Mouse (Mus musculus) kidney, embryonic 14.5 days (tissue): Measurements from ENCODE around the gene Kif13a. TPM values are rescaled to one million over a fixed set of nuclear protein-coding genes. Genes with fewer than 3 reads are reported as not detected.

Experiments
- ATAC-seq: fragments of 200-750 bp; cut with Nextera tagmentation; 2 replicates; pipeline ENCODE4 v1.8.0; 2017; ENCODE audit warnings: moderate number of reproducible peaks, mild to moderate bottlenecking, moderate TSS enrichment, moderate library complexity; ENCODE audit not compliant: low FRiP score, low TSS enrichment
- H3K27ac ChIP-seq: fragments of 300-500 bp; sonication (generic); 2 replicates; pipeline ENCODE4 v1.5.1; 2014; ENCODE audit warnings: low read depth, mild to moderate bottlenecking, low read length, moderate library complexity, mixed read lengths
- H3K27me3 ChIP-seq: fragments of 300-500 bp; sonication (generic); 2 replicates; pipeline ENCODE4 v1.6.1; 2014; ENCODE audit warnings: mild to moderate bottlenecking, low read length; ENCODE audit not compliant: control insufficient read depth, insufficient read depth
- H3K36me3 ChIP-seq: fragments of 300-500 bp; sonication (generic); 2 replicates; pipeline ENCODE4 v1.6.1; 2014; ENCODE audit warnings: low read length, mixed read lengths; ENCODE audit not compliant: control insufficient read depth, insufficient read depth
- H3K4me1 ChIP-seq: fragments of 300-500 bp; sonication (generic); 2 replicates; pipeline ENCODE4 v1.6.1; 2014; ENCODE audit warnings: low read length, mixed read lengths; ENCODE audit not compliant: control insufficient read depth, insufficient read depth
- H3K4me2 ChIP-seq: fragments of 300-500 bp; sonication (generic); replicated peaks from 2 replicates; pipeline ENCODE4 v1.6.1; 2014; ENCODE audit warnings: low read depth, mild to moderate bottlenecking, low read length
- H3K4me3 ChIP-seq: fragments of 300-500 bp; sonication (generic); 2 replicates; pipeline ENCODE4 v1.5.1; 2014; ENCODE audit warnings: mild to moderate bottlenecking, low read length
- H3K9ac ChIP-seq: fragments of 300-500 bp; sonication (generic); 2 replicates; pipeline ENCODE4 v1.6.1; 2014; ENCODE audit warnings: low read depth, mild to moderate bottlenecking, low read length, moderate library complexity
- H3K9me3 ChIP-seq: fragments of 300-500 bp; sonication (generic); 2 replicates; pipeline ENCODE4 v1.6.1; 2016; ENCODE audit warnings: low read length; ENCODE audit not compliant: control insufficient read depth
- WGBS: fragments of 180-500 bp; shearing (Covaris S2); extraction: QIAGEN DNeasy Blood & Tissue Kit; methylation state at CpG from one replicate; pipeline ENCODE4 v1.1.7; 2014; 5-methylcytosine and 5-hydroxymethylcytosine counted together
- polyA plus RNA-seq: library from polyadenylated mRNA; unstranded; fragments of >200 nt; fragmentation: Nextera tagmentation; extraction: Ambion mirVana; gene quantifications from 2 replicates; pipeline ENCODE4 v1.2.1, GENCODE M21; 2014

Gene Kif13a
- polyA plus RNA-seq, 1 experiment from 2014 or later = 18.2 TPM

DNA sequence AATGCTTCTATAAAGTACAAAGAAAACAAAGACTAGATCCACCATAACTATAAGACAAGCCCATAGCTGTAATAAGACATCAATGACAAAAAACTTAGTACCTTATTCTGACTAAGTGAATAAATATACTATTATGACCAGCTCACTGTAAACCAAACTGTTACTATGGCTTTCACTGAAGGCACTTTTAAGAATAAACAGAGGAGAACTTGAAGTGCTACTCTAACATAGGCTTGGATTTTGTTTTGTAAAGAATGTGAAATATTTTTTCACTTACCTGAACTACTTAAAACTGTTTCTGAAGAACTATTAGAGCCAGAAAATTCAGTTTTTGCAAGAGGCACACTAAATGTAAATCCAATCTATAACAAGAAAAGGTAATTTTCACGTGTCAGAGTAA lies 230.3 kb downstream of the Kif13a start:
- no peak overlapping the region for H3K4me2 ChIP-seq
- H3K9ac ChIP-seq = no peak overlapping the region
- ATAC-seq = no peak
- WGBS = 94% methylated on average over 1 of the region's 1 CpGs
- H3K27ac ChIP-seq = no peak overlapping the region
- H3K9me3 ChIP-seq = no peaks in the 10 kb centered on the region
- no peaks in the 10 kb centered on the region for H3K27me3 ChIP-seq
- no peak overlapping the region for H3K4me3 ChIP-seq
- H3K36me3 ChIP-seq = peaks cover 62% of the 10 kb centered on the region
- no peaks in the 10 kb centered on the region for H3K4me1 ChIP-seq

Other genes starting within 250 kb of the Kif13a start
- 37.2 and 47.2 TPM in 2 replicates for gene Nup153, start 201.9 kb downstream of the Kif13a start, polyA plus RNA-seq
- 2.5 and 3.1 TPM in 2 replicates for gene Nhlrc1, start 85.0 kb upstream of the Kif13a start, polyA plus RNA-seq
- 8.6 and 12.1 TPM in 2 replicates for gene Kdm1b, start 113.6 kb upstream of the Kif13a start, polyA plus RNA-seq
- 23.4 and 29.7 TPM in 2 replicates for gene Tpmt, start 114.9 kb upstream of the Kif13a start, polyA plus RNA-seq
- gene Dek, start 176.3 kb upstream of the Kif13a start, polyA plus RNA-seq = 276 and 313 TPM in 2 replicates
- 0.90 and 0.95 TPM in 2 replicates for gene Rnf144b, start 192.8 kb upstream of the Kif13a start, polyA plus RNA-seq